Mouse (Mus musculus) frontal cortex, postnatal 36 days (tissue): ENCODE data around the gene Mapk8ip3.

Source experiments
- DNase-seq, 2 experiments: peaks; one replicate each; pipeline ENCODE4 v3.0.0; 2022; ENCODE audit warnings: low spot score in 2 of 2

Mapk8ip3 gene

GRCm38 (mm10) chr17:24885356-24886133 lies 51.2 kb downstream of the Mapk8ip3 start:
- no peak for DNase-seq

- DNase-seq: no peak
Observed at GRCm38 (mm10) chr17:24884391-24884790, 52.4 kb downstream of the Mapk8ip3 start.

- no peak for DNase-seq
Observed at GRCm38 (mm10) chr17:24881738-24882440, 54.9 kb downstream of the Mapk8ip3 start.

- DNase-seq: no peak
Observed at GRCm38 (mm10) chr17:24878531-24878930, 58.2 kb downstream of the Mapk8ip3 start.

GRCm38 (mm10) chr17:24878117-24878397 lies 58.7 kb downstream of the Mapk8ip3 start:
- no peak for DNase-seq

- no peak for DNase-seq
Observed at GRCm38 (mm10) chr17:24877336-24878116, 59.3 kb downstream of the Mapk8ip3 start.

- no peak for DNase-seq
Observed at GRCm38 (mm10) chr17:24874989-24875388, 61.8 kb downstream of the Mapk8ip3 start.

- DNase-seq: no peak
Observed at GRCm38 (mm10) chr17:24874405-24874745, 62.4 kb downstream of the Mapk8ip3 start.

GRCm38 (mm10) chr17:24873695-24874404 lies 62.9 kb downstream of the Mapk8ip3 start:
- DNase-seq: no peak

GRCm38 (mm10) chr17:24867914-24868313 lies 68.9 kb downstream of the Mapk8ip3 start:
- DNase-seq: peak in 1 of 2 experiments; percentile 52

- no peak for DNase-seq
Observed at GRCm38 (mm10) chr17:24865776-24866175, 71.0 kb downstream of the Mapk8ip3 start, which contains the start of gene Igfals. TSS of gene Igfals (plus strand) at chr17:24865997.

- no peak for DNase-seq
Observed at GRCm38 (mm10) chr17:24861785-24862184, 75.0 kb downstream of the Mapk8ip3 start.

GRCm38 (mm10) chr17:24860076-24860475 lies 76.7 kb downstream of the Mapk8ip3 start:
- no peak for DNase-seq

- DNase-seq: no peak
Observed at GRCm38 (mm10) chr17:24858967-24859366, 77.8 kb downstream of the Mapk8ip3 start.

GRCm38 (mm10) chr17:24857831-24858470 lies 78.8 kb downstream of the Mapk8ip3 start:
- DNase-seq: no peak

- DNase-seq: no peak
Observed at GRCm38 (mm10) chr17:24856589-24856988, 80.2 kb downstream of the Mapk8ip3 start.

GRCm38 (mm10) chr17:24855838-24856464 lies 80.8 kb downstream of the Mapk8ip3 start:
- DNase-seq: no peak

GRCm38 (mm10) chr17:24851381-24852125 lies 85.2 kb downstream of the Mapk8ip3 start:
- no peak for DNase-seq

GRCm38 (mm10) chr17:24850773-24851127 lies 86.0 kb downstream of the Mapk8ip3 start:
- no peak for DNase-seq

GRCm38 (mm10) chr17:24850065-24850772 lies 86.6 kb downstream of the Mapk8ip3 start, which contains the start of gene Fahd1:
TSS of gene Fahd1 (minus strand) at chr17:24850364.
- DNase-seq: peak; percentile 96
